Mouse (Mus musculus): ENCODE data around the gene Nectin3.
"Not testable (repeated sequence)": the region's sequence is repeated elsewhere in the genome, so short reads cannot be mapped to it uniquely, and the experiment has no call there.

Gene Nectin3

DNA sequence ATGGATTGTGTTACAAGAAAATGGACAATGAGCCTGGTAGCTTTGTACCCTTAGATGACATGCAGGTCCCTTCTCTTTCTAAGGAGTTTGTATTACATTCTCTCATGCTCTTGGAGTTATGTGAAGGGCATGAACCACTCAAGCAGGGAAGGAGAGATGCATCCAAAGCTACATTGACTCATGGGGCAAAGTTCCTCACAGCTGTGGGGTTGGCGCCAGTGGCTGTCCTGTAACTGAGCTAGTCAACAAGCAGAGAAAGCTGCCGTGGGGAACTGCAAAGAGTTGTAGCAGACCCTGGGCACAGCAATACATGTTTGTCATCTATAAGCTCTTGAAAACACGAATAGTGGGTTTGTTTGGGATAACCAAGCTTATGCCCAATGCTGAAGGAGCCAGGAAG, 82.1 kb downstream of the Nectin3 start:
- DNase-seq (ENCODE audit: inconsistent ontology term): no peak

DNA sequence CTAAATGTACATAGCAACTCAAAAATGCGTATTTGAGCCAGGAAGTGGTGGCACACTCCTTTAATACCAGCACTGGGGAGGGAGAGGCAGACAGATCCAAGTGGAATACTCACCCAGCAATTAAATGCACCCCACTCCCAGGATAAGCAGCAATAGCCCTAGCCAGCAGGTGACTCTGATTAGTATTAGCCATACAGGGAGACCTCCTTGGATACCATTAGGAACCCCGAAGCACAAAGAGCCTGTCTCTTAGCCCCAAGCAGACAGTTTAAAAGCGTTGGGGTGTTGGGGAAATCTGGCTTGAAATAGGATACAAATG, 87.6 kb downstream of the Nectin3 start:
- no peak for DNase-seq (ENCODE audit: inconsistent ontology term)

DNA sequence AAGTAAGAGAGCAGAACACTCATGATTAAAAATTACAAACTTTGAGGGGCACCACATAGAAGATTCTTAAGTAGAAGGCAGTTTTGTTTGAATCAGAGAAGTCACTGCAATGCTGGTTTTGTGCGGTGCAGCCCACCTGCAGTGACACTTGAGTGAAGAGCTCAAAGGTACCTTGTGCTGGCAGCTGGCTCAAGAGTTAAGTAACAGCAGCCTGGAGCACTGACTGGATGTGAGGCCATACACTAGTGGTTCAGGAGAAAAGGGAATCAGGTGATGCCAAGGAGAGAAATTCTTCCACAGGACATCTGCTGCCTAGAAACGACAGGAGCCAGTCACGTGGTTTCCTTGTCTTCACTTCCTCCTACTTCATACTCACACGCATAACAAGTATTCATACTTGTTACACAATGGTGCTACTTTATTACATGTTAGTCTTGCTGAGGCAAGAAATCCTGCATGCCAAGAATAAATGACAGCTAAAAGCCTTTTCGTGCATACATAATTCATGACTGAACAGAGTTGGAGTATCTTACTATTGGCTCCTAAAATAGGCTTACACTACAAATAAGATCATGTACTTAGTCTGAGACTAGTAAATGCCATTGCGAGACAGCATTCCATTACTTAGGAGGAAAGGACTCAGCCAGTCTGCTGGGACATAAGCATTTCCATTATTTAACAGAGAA, 88.1 kb downstream of the Nectin3 start:
- no peak for DNase-seq (ENCODE audit: inconsistent ontology term)

- no peak for DNase-seq (ENCODE audit: inconsistent ontology term)
Measured at GRCm38 (mm10) chr16:46407997-46408396, 90.3 kb downstream of the Nectin3 start.

DNA sequence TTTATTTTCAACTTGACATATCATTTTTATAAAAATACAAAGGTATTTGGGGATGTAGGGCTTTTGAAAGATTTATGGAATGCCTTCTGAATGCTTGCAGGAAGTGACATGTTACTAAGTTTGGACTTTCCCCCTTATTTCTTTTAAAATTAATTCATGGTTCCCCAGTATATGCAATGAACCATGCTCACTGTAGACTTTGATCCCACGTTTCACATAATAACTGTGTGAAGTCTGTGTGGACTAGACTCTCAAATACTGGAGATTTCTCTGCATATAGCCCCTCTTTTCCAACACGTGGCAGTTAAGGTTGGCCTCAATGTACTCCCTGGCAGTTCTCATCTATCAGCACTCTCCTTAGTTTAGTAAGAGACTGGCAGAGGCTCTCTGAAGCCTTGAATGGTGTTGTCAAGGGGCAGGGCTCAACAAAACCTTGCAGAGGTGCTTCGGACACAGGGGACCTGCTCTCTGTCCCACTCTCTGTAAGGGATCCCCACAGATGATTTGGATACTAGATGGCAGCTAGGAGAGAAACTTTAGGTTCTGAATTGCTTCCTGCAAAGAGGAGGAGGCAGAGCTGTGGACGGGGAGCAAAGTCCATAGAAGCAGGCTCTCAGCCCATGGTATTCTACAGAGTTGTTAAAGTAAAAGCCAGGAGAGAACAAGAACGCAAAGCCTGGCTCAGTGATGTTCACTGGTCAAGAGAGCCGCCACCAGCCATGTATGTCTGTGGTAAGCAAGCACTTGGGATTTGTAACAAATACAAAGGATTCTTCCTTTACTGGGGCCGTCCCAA, 91.3 kb downstream of the Nectin3 start:
- no peak for DNase-seq (ENCODE audit: inconsistent ontology term)

DNA sequence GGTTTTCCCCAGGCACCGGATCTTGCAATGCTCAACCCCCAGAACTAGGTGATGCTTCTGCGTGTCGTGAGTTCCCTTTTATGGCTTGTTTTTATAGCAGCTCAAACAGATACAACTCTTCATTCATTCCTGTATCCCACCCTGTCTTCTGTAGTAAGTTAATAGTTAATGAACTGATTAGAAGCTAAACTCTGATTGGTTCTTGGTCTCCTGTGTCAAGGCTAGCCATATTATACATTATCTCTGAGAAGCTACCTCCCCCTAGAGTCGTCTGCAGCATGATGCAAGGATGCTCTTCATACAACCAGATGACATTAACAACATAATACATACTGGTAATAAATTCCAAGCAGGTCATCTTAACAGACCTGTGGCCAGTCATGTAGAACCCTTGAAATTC, 100.4 kb downstream of the Nectin3 start:
- DNase-seq (ENCODE audit: inconsistent ontology term): no peak

DNA sequence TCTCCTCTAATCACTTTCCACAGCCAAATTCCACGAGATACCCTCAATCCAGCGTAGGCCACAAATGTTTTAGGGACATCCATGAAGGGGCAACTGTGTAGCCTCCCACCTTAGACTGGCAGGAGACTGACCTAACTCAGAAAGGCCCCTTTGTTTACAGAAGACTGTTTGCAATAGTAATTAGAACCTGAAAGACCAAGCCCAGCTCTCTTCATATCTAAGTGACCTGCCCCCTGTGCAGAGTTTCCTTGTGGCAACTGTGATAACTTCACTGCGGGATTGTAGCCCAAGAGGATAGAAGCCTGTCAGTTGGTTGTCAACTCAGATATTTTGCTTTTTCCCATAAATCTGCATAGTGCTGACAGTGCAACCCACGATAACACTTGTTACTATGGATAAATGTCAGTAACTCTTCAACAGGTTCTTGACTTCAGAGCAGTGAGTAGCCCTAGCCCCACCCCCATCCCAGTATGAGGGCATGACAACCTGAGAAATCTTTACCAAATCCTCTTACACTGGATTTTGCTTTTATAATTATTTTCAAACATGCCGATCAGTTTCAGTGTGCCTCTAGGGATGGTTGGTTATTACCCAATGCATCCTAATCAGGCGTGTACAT, 108.8 kb downstream of the Nectin3 start:
- no peak for DNase-seq (ENCODE audit: inconsistent ontology term)

DNA sequence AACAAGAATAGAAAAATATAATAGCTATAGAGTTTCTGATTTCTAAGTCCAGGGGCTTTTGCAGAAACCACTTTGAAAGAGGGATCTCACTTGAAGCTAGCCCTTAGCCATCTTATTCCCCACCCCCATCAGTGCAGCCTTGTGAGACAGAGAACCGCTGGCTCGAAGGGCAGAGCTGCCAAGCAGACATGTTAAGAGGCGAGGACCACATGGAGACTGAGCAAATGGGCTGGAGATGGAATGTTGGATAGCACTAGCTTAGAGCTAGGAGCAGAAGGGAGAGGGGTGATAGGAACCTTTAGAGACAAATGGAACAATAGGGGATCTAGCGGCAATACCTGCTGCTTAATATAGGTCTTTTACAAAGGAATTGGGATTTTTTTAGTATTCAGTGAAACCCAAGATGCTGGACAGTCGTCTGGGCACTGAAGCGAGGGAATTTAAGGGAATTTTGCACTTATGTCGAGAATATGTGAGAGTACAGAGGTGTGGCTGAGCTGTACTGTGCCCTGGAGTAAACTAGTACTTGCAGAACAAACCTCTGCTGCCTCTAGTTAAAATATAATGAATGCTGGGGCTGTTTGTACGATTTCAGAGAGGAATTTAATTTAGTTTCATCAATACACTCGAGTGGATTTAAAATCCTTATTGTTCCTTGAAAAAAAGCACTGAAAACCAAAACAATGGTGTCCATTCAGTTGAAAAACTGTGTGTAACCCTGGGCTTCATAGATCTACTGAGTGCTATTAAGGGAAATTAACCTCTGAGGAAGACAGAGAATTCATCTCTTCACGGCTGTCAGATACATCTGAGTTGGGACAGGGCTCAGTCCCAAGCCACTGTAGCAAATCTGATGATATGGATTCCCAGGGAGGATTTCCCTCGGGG, 109.6 kb downstream of the Nectin3 start:
- DNase-seq (ENCODE audit: inconsistent ontology term): no peak

DNA sequence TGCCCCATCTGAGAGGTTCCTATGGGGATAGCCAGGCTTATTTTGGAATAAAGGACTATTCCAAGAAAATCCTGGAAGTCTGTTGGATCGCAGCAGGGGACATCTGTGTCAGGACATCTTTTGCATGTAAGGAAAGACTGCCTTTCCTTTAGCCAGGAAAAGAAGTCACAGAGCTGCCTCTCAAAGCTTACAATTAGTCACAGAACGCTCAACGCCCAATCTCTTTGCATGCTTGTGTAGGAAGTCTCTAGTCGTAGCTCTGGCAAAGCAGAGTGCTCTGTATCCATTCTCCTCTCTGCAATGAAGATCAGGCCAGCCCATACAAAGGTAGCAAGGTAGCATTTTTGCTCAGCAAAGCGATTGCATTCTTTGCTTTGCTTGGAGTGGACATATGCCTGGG, 114.0 kb downstream of the Nectin3 start:
- DNase-seq (ENCODE audit: inconsistent ontology term): no peak

DNA sequence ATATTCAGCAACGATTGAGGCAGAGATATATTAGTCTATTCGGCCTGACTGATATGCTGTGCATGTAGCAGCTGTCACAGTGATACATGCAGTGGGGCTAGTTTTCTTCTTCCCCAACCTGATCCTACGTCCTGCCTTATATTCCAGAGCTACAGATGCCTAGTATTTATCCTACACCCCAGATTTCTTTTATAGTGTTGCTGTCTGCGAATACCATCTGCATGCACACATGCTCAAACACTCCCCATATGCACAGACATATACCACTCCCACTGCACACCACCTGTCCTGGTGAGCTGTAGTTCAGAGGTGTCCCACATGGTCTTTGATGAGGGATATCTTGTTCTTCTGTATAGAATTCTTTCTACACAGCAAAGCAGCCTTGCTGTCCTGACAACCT, 115.0 kb downstream of the Nectin3 start:
- DNase-seq (ENCODE audit: inconsistent ontology term): no peak

DNA sequence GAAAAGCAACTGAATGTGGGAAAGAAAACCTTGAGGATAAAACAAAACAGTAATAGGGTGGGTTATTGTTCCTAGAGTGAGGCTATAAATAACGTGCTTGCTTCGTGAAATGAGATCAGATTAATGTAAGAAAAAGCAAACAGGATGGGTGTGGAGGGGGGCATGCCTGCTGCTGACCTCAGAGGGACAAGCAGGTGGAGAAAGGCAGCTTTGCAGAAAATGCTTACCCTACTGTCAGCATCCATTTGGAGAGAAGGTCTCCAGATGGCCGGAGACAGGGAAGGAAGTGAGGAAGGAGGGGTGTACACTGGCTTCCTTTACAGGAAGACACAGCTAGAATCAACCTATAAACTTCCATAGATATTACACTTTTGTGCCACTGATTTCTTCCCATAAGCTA, 121.8 kb downstream of the Nectin3 start:
- no peak for DNase-seq (ENCODE audit: inconsistent ontology term)

DNA sequence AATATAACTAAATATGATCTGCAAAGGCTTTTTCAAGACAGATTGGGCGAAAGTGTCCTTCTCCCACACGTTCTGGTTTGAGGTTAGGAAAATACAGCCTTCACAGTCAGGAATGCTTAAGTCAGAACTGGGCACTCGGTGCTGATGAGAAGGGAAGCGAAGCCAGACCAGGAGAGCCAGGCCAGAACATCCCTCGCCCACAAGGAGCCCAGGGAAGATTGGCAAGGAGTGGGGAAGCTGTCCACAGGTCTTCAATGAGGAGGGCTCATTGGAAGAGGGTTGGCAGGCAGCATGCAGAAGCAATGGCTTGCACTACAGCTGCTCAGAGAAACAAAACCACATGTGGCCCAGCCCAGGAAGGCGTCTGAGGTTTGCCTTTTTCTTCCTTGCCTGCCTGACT, 136.3 kb downstream of the Nectin3 start:
- DNase-seq (ENCODE audit: inconsistent ontology term): peak; percentile 19

DNA sequence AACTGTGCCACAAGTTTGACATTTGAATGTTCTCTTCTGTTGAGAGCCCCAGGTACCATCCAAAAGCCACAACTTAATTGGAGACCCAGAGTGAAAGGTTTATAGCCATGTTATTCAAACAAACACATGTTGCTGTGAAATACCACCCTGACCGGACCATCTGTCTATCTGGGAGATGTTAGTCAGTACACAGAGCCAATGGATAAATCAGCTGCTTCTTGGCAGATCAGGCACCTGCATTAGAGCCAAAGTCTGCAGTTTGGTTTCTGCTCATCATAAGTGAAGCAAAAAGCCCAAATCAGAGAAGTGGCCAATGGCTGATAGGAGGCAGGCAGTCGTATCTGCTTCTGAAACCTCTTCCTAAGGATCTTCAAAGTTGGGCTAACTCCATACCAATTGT, 140.7 kb downstream of the Nectin3 start:
- DNase-seq (ENCODE audit: inconsistent ontology term): not testable (repeated sequence)

DNA sequence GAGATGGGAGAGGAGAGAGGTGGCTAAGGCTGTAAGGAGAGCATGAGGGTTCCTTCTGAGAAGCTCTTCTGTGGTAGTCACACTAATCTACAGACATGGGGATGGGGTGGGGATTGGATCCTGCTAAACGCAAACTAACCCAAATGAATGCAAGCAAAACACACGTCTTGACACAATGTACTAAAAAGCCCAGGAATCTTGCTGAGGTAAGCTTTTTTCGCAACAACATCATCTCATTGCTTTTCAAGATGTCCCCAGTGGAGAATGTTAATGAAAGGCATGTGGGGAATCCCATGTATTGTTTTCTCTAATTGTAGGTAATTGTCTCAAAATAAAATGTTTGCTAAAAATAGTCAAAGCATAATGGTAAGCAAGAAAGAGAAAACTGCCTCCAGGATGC, 141.7 kb downstream of the Nectin3 start:
- no peak for DNase-seq (ENCODE audit: inconsistent ontology term)

Data from Muller cell, postnatal 12 days (primary cell).